Mouse (Mus musculus) kidney, adult 18-20 months (tissue): ENCODE measurements at regions not wholly inside any gene's neighbourhood (a gene's known extent, or its start where the extent isn't known, plus 50 kb on each side); places are given as distances from the start of the nearest gene placed in this dataset.

Experiments
- DNase-seq: peaks from one replicate; pipeline ENCODE4 v3.0.0; 2021

- DNase-seq: no peak
Observed at GRCm38 (mm10) chr4:154785282-154785987, 51.8 kb upstream of the Ttc34 start.

GRCm38 (mm10) chr4:154787190-154787589 is 50.1 kb upstream of the Ttc34 start:
- DNase-seq: no peak
